24 mouse cellular contexts compared by ENCODE assay signal in genomic region chr12:14747381-14747780, GRCm38 (mm10).
A peak's percentile ranks its signal among the peaks of the same experiment; 100 is the strongest.
DNase-seq lines count a peak whose midpoint lies in the region; ATAC-seq lines count a peak whose summit lies in the region.
"Had no signal": no experiment of that assay in that cellular context is flagged by ENCODE, and none has a peak within 500 bp of the region (broad histone marks: within the 10 kb centered on the region; RNA-seq: fewer than 3 reads in every experiment).

No protein-coding gene starts in this region.

- H3K4me2 ChIP-seq in forebrain, embryonic 14.5 days (ENCODE audit: low read length), result no peak overlapping the region
- H3K4me2 ChIP-seq in forebrain, embryonic 11.5 days (ENCODE audit: low read depth, low read length, severe bottlenecking), result no peak overlapping the region
- H3K4me2 ChIP-seq in forebrain, embryonic 16.5 days (ENCODE audit: low read length), result no peak overlapping the region
- H3K4me2 ChIP-seq: heart, embryonic 12.5 days; hindbrain, embryonic 14.5 days; lung, embryonic 15.5 days had no signal

- no peaks in the 10 kb centered on the region for H3K4me1 ChIP-seq in forebrain, embryonic 14.5 days (ENCODE audit: control insufficient read depth, insufficient read depth, low read length)
- no peaks in the 10 kb centered on the region for H3K4me1 ChIP-seq in forebrain, embryonic 11.5 days (replicated peaks; ENCODE audit: control insufficient read depth, insufficient read depth, low read length)
- H3K4me1 ChIP-seq in forebrain, embryonic 16.5 days (replicated peaks; ENCODE audit: control insufficient read depth, insufficient read depth, low read length), result no peaks in the 10 kb centered on the region
- H3K4me1 ChIP-seq: heart, embryonic 12.5 days; lung, embryonic 15.5 days had no signal

- WGBS in forebrain, embryonic 14.5 days, result 64% methylated on average over 2 of the region's 2 CpGs
- 79% methylated on average over 2 of the region's 2 CpGs for WGBS in forebrain, embryonic 11.5 days
- WGBS in forebrain, embryonic 16.5 days, result 61% methylated on average over 2 of the region's 2 CpGs

- no peaks in the 10 kb centered on the region for H3K36me3 ChIP-seq in forebrain, embryonic 14.5 days (ENCODE audit: control insufficient read depth, insufficient read depth, low read length)
- no peaks in the 10 kb centered on the region for H3K36me3 ChIP-seq in forebrain, embryonic 11.5 days (ENCODE audit: control insufficient read depth, insufficient read depth, low read length)
- H3K36me3 ChIP-seq in forebrain, embryonic 16.5 days (ENCODE audit: control insufficient read depth, insufficient read depth), result no peaks in the 10 kb centered on the region
- H3K36me3 ChIP-seq: heart, embryonic 12.5 days; lung, embryonic 15.5 days had no signal

- no peak overlapping the region for H3K9ac ChIP-seq in forebrain, embryonic 14.5 days (ENCODE audit: low read length)
- no peak overlapping the region for H3K9ac ChIP-seq in forebrain, embryonic 11.5 days (ENCODE audit: low read length)
- H3K9ac ChIP-seq in forebrain, embryonic 16.5 days (replicated peaks; ENCODE audit: low read depth, low read length), result no peak overlapping the region
- H3K9ac ChIP-seq: heart, embryonic 12.5 days; hindbrain, embryonic 14.5 days; lung, embryonic 15.5 days had no signal

- H3K27ac ChIP-seq in forebrain, embryonic 14.5 days (ENCODE audit: low read depth, low read length), result no peak overlapping the region
- no peak overlapping the region for H3K27ac ChIP-seq in forebrain, embryonic 11.5 days (ENCODE audit: low read depth, low read length)
- no peak overlapping the region for H3K27ac ChIP-seq in forebrain, embryonic 16.5 days (ENCODE audit: low read length)
- H3K27ac ChIP-seq: heart, adult 2 months; hindbrain, embryonic 14.5 days; lung, embryonic 15.5 days; stomach, postnatal 0 days had no signal

- no peaks in the 10 kb centered on the region for H3K9me3 ChIP-seq in forebrain, embryonic 14.5 days (replicated peaks; ENCODE audit: control insufficient read depth, low read length)
- no peaks in the 10 kb centered on the region for H3K9me3 ChIP-seq in forebrain, embryonic 11.5 days (ENCODE audit: control insufficient read depth, low read length)
- H3K9me3 ChIP-seq in forebrain, embryonic 16.5 days (ENCODE audit: control insufficient read depth, low read length), result no peaks in the 10 kb centered on the region
- H3K9me3 ChIP-seq: heart, embryonic 12.5 days; lung, embryonic 15.5 days had no signal

- no peak overlapping the region for H3K4me3 ChIP-seq in forebrain, embryonic 14.5 days (ENCODE audit: low read depth, low read length)
- H3K4me3 ChIP-seq in forebrain, embryonic 11.5 days (ENCODE audit: low read depth, low read length), result no peak overlapping the region
- no peak overlapping the region for H3K4me3 ChIP-seq in forebrain, embryonic 16.5 days (replicated peaks; ENCODE audit: low read length)
- H3K4me3 ChIP-seq: heart, adult 2 months; heart, embryonic 12.5 days; lung, embryonic 15.5 days had no signal

- DNase-seq in forebrain, embryonic 14.5 days (ENCODE audit: low spot score), result peak; percentile 37
- no peak for DNase-seq in forebrain, embryonic 11.5 days (ENCODE audit: low spot score)
- DNase-seq in Muller cell, postnatal 12 days (ENCODE audit: inconsistent ontology term), result peak; percentile 29
- peak; percentile 61 for DNase-seq in retina, embryonic 14.5 days (ENCODE audit: low spot score)
- no peak for DNase-seq in thymus, postnatal 36 days
- DNase-seq in spleen, postnatal 10 days (ENCODE audit: low spot score in 2 of 2), result no peak
- DNase-seq: adrenal gland, postnatal 14 days; cerebellum, adult 18-20 months; cerebellum, postnatal 14 days; heart, adult 2 months; heart, postnatal 4 days; kidney, adult 11 months; kidney, postnatal 14 days; lung, postnatal 36 days; right cerebral cortex, postnatal 25 days; spleen, adult 18-20 months; thymus, adult 18-20 months; thymus, postnatal 25 days had no signal

- ATAC-seq in forebrain, embryonic 14.5 days, result no peak; the same call in 1 of the 2 replicates
- no peak for ATAC-seq in forebrain, embryonic 11.5 days (replicated peaks; ENCODE audit: low FRiP score)
- peak; percentile 62; the same call in 1 of the 2 replicates for ATAC-seq in forebrain, embryonic 16.5 days
- ATAC-seq: inflammation-experienced regulatory T-cells, adult 6 months had no signal

- H3K27me3 ChIP-seq in forebrain, embryonic 14.5 days (replicated peaks; ENCODE audit: control insufficient read depth, insufficient read depth, low read length), result no peaks in the 10 kb centered on the region
- no peaks in the 10 kb centered on the region for H3K27me3 ChIP-seq in forebrain, embryonic 11.5 days (ENCODE audit: control insufficient read depth, insufficient read depth, low read length)
- no peaks in the 10 kb centered on the region for H3K27me3 ChIP-seq in forebrain, embryonic 16.5 days (replicated peaks; ENCODE audit: control insufficient read depth, insufficient read depth, low read length)
- H3K27me3 ChIP-seq: heart, embryonic 12.5 days; lung, embryonic 15.5 days had no signal

Comparison
In these comparisons a context has a peak if more than half of its experiments do, and no peak if none do; other contexts are left out.
1. DNase-seq: peak in forebrain, embryonic 14.5 days (single experiment), Muller cell, postnatal 12 days (single experiment) and retina, embryonic 14.5 days (single experiment); none in forebrain, embryonic 11.5 days (single experiment), thymus, postnatal 36 days (0 of 2) and spleen, postnatal 10 days (0 of 2).